Mouse (Mus musculus) midbrain, postnatal 0 days (tissue): ENCODE results near the gene Ap5s1. TPM values are rescaled to one million over a fixed set of nuclear protein-coding genes. Genes with fewer than 3 reads are reported as not detected.

ENCODE experiments used
- ATAC-seq: fragments of 200-750 bp; cut with Nextera tagmentation; 2 replicates; pipeline ENCODE4 v1.8.0; 2017; ENCODE audit warnings: moderate number of reproducible peaks, mild to moderate bottlenecking, moderate TSS enrichment, moderate library complexity; ENCODE audit not compliant: low FRiP score
- DNase-seq: peaks from one replicate; pipeline ENCODE4 v3.0.0-alpha.2; 2015; ENCODE audit warnings: low spot score
- H3K27ac ChIP-seq: fragments of 300-500 bp; sonication (generic); 2 replicates; pipeline ENCODE4 v1.5.1; 2014; ENCODE audit warnings: low read depth, mild to moderate bottlenecking, low read length, mixed read lengths
- H3K27me3 ChIP-seq: fragments of 300-500 bp; sonication (generic); 2 replicates; pipeline ENCODE4 v1.6.1; 2014; ENCODE audit warnings: low read length, control low read depth, mixed read lengths; ENCODE audit not compliant: insufficient read depth
- H3K36me3 ChIP-seq: fragments of 300-500 bp; sonication (generic); 2 replicates; pipeline ENCODE4 v1.6.1; 2014; ENCODE audit warnings: low read length, control low read depth, mixed read lengths; ENCODE audit not compliant: insufficient read depth
- H3K4me1 ChIP-seq: fragments of 300-500 bp; sonication (generic); 2 replicates; pipeline ENCODE4 v1.6.1; 2014; ENCODE audit warnings: mild to moderate bottlenecking, control low read depth, antibody characterized with exemption, low read length, mixed read lengths; ENCODE audit not compliant: insufficient read depth
- H3K4me2 ChIP-seq: fragments of 300-500 bp; sonication (generic); 2 replicates; pipeline ENCODE4 v1.6.1; 2014; ENCODE audit warnings: low read depth, mild to moderate bottlenecking, low read length, mixed read lengths; ENCODE audit not compliant: poor library complexity, severe bottlenecking
- H3K4me3 ChIP-seq: fragments of 300-500 bp; sonication (generic); 2 replicates; pipeline ENCODE4 v1.5.1; 2014; ENCODE audit warnings: low read depth, mild to moderate bottlenecking, low read length, moderate library complexity
- H3K9ac ChIP-seq: fragments of 300-500 bp; sonication (generic); replicated peaks from 2 replicates; pipeline ENCODE4 v1.6.1; 2014; ENCODE audit warnings: mild to moderate bottlenecking, low read length, moderate library complexity, mixed read lengths; ENCODE audit not compliant: poor library complexity, severe bottlenecking
- H3K9me3 ChIP-seq: fragments of 300-500 bp; sonication (generic); 2 replicates; pipeline ENCODE4 v1.6.1; 2016; ENCODE audit warnings: low read length, control low read depth
- CTCF ChIP-seq: IDR thresholded peaks from 2 replicates; pipeline ENCODE4 v1.5.1; 2016; ENCODE audit warnings: antibody characterized with exemption, mild to moderate bottlenecking
- WGBS: fragments of 180-500 bp; shearing (Covaris S2); extraction: QIAGEN DNeasy Blood & Tissue Kit; methylation state at CpG from one replicate; pipeline ENCODE4 v1.1.7; 2014; 5-methylcytosine and 5-hydroxymethylcytosine counted together
- polyA plus RNA-seq: library from polyadenylated mRNA; unstranded; fragments of >200 nt; fragmentation: Nextera tagmentation; extraction: Ambion mirVana; gene quantifications from 2 replicates; pipeline ENCODE4 v1.2.1, GENCODE M21; 2015
- total RNA-seq: library from RNA; depleted of rRNA; stranded (reverse); fragments of >200 nt; gene quantifications from 2 replicates; pipeline ENCODE4 v1.2.3, GENCODE M21; 2014; rRNA removed

Gene Ap5s1
- total RNA-seq, result 36.5 and 40.1 TPM in 2 replicates
- polyA plus RNA-seq, result 35.5 and 36.7 TPM in 2 replicates

DNA sequence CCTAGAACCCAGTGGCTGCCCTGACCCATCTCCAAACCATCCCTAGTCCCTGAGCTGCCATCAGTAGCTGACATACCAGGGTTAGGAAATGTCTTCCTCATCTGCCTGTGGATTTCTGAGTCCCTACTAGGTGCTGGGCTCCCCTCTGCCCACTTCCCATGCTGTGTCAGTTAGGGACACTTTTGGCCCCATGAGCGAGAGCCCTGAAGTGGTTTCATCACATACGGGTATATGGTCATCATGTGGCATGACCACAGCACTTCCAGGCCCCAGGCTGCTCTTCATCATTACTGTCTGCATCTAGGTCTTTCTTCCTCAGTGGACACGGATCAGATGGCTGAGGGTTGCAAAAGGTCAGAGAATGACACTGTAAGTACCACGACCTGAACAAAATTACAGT lies at the start of gene Ap5s1:
Gene Ap5s1 (plus strand): TSS at position 301 of the 400 bp plus-strand sequence.
- no peak for DNase-seq
- Histone ChIP-seq H3K9me3 (no peaks in the 10 kb centered on the region), H3K4me1 (0 out of 2 replicates have a peak, but pooled peaks cover 2% of the 10 kb centered on the region), H3K27me3 (no peaks in the 10 kb centered on the region), H3K27ac (no peak within 1 kb of the TSS), H3K4me2 (no peak within 1 kb of the TSS), H3K36me3 (no peaks in the 10 kb centered on the region), H3K9ac (no peak within 1 kb of the TSS), H3K4me3 (no peak within 1 kb of the TSS)
- no peak for ATAC-seq
- 90% methylated on average over 4 of the region's 4 CpGs for WGBS
- TF ChIP-seq CTCF, result no peak

DNA sequence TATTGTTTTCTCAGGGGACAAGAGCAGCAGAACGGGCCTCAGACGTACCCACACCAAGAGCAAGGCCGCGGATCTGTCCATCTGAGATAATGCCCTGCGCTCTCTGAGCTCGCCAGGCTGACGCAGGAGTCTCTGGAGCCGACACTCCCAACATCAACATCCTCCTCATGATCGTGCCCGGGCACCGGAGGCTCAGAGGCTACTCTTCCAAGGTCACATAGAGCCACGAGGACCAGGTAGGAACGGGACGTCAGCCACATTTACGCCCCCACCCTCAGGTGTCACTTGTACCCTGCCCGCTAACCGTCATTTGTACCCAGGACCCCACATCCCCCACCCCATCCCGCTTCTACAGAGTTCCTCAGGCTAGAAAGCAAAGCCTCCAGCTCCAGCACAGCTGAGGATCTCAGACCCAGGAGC lies 47.4 kb upstream of the Ap5s1 start:
- no peaks in the 10 kb centered on the region for H3K36me3 ChIP-seq
- no peak for TF ChIP-seq CTCF
- H3K27ac ChIP-seq, result peak overlapping the region; percentile 80
- peak overlapping the region; percentile 66 for H3K9ac ChIP-seq
- H3K4me3 ChIP-seq, result peak overlapping the region; percentile 72
- DNase-seq (peak; percentile 38), ATAC-seq (peak; percentile 71)
- no peaks in the 10 kb centered on the region for H3K9me3 ChIP-seq
- H3K4me2 ChIP-seq, result peak overlapping the region; percentile 92
- H3K27me3 ChIP-seq, result no peaks in the 10 kb centered on the region
- peaks cover 8% of the 10 kb centered on the region; the same call in 1 of the 2 replicates for H3K4me1 ChIP-seq
- WGBS, result under 1% methylated on average over 17 of the region's 18 CpGs

DNA sequence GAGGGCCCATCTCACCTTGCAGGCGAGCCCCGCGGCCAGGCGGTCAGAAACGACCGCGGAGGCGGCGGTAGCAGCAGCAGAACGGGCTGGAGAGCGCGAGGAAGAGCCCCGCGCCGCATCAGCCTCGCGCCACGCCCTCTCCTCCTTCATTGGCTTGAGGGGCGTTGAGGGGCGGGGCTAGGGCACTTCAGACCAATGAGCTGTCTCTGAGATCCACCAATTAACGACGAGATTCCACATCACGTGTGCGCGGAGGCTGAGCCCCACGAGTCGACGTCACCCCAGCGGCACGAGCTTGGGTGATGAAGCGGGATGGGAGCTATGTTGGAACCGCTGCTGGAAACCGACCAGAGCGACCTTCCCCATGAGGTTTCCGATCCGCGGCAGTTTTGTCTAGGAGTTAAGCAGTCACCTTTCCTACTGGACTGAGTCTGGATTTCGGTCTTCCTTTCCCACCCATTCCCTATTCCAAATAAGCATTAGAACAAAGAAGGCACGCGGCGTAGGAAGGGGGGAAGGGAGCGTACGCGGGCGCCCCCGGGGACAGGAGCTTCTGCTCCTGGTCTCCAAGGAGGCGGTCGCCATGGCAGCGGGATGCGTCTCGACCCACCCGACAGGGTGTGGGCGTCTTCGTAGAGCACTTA lies 46.8 kb upstream of the Ap5s1 start, which contains the start of gene 1700037H04Rik:
Gene 1700037H04Rik (minus strand): TSS at position 144 of the 644 bp plus-strand sequence.
- H3K36me3 ChIP-seq, result no peaks in the 10 kb centered on the region
- under 1% methylated on average over 53 of the region's 54 CpGs for WGBS
- DNase-seq (peak; percentile 99), ATAC-seq (peak; percentile 98)
- H3K9me3 ChIP-seq, result no peaks in the 10 kb centered on the region
- H3K9ac ChIP-seq, result peak within 1 kb of the TSS; percentile 66
- peaks cover 8% of the 10 kb centered on the region; the same call in 1 of the 2 replicates for H3K4me1 ChIP-seq
- peak within 1 kb of the TSS; percentile 72 for H3K4me3 ChIP-seq
- H3K27ac ChIP-seq, result peak within 1 kb of the TSS; percentile 87
- H3K4me2 ChIP-seq, result peak within 1 kb of the TSS; percentile 92
- no peak for TF ChIP-seq CTCF
- no peaks in the 10 kb centered on the region for H3K27me3 ChIP-seq

DNA sequence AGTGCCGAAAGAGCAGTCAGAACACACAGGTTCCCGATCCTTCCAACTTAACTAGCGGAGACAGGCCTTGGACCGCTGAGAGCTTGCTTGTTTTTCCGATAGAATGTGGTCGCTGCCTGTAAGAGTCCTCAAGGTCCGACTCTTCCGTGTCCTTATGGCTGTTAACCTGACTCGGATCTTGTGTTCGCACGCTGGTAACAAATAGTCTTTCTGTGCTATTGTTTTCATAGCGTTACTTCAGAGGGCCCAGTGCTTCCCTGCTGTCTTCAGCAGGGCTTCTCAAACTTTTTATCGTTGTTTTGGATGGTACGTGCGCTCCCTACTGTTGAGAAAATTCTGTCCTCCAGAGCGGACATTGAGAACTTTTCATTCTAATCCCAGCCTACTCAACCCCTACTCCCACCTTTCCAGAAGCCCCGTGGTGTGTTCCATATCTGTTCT lies 46.2 kb upstream of the Ap5s1 start:
- TF ChIP-seq CTCF, result peak; percentile 60
- Histone ChIP-seq H3K4me1 (peaks cover 8% of the 10 kb centered on the region; the same call in 1 of the 2 replicates), H3K9me3 (no peaks in the 10 kb centered on the region), H3K4me2 (peak overlapping the region; percentile 92), H3K27ac (peak overlapping the region; percentile 87), H3K36me3 (no peaks in the 10 kb centered on the region), H3K4me3 (peak overlapping the region; percentile 72), H3K9ac (peak overlapping the region; percentile 65), H3K27me3 (no peaks in the 10 kb centered on the region)
- WGBS, result 1% methylated on average over 17 of the region's 17 CpGs
- peak; percentile 44 for DNase-seq
- ATAC-seq, result peak; percentile 0; the same call in 1 of the 2 replicates

DNA sequence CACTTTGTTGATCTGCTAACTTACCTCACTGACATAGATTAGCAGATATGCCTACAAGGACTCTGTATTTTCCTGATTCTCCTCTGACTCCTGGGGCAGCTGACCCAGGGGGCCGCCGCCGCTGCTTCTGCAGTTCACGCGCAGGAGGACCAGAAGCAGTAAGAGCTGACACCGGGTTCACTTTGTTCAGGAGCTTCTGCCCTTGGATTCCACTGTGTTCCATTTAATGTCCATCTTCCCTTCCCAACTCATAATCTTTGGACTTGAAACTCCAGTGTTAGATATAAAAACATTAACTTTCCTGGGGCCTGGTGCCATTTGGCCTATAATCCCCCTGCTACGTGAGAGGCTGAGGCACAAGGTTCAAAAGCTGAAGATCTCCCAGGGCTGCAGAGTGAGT lies 43.0 kb upstream of the Ap5s1 start:
- no peaks in the 10 kb centered on the region for H3K4me1 ChIP-seq
- no peak for TF ChIP-seq CTCF
- no peak for DNase-seq
- no peak overlapping the region for H3K9ac ChIP-seq
- H3K27ac ChIP-seq, result no peak overlapping the region
- H3K9me3 ChIP-seq, result no peaks in the 10 kb centered on the region
- no peak for ATAC-seq
- no peak overlapping the region for H3K4me2 ChIP-seq
- H3K27me3 ChIP-seq, result no peaks in the 10 kb centered on the region
- WGBS, result 82% methylated on average over 7 of the region's 7 CpGs
- H3K4me3 ChIP-seq, result no peak overlapping the region
- no peaks in the 10 kb centered on the region for H3K36me3 ChIP-seq

DNA sequence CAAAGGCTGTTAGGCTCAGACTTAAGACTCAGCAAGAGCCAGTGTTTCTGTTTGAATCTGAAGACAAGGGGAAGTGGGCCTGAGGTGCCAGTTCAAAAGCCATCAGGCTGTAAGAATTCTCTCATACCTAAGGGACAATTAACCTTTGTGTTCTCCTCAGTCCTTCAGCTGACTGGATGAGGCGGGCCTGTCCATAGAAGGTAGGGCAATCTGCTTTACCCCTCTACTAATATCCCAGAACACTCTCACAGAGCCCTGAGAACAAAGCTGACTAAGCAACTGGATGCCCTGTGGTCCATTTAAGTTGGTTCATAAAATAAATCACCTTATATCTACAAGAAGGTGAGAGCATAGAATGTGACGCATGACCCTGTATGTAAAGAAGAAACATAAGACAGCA lies 40.7 kb upstream of the Ap5s1 start:
- ATAC-seq (no peak), DNase-seq (no peak)
- Histone ChIP-seq H3K9me3 (no peaks in the 10 kb centered on the region), H3K4me1 (no peaks in the 10 kb centered on the region), H3K27me3 (no peaks in the 10 kb centered on the region), H3K4me3 (no peak overlapping the region), H3K36me3 (no peaks in the 10 kb centered on the region), H3K4me2 (no peak overlapping the region), H3K27ac (no peak overlapping the region), H3K9ac (no peak overlapping the region)
- 84% methylated on average over 2 of the region's 2 CpGs for WGBS
- no peak for TF ChIP-seq CTCF
